8 mouse cellular contexts compared by ENCODE assay signal in genomic region chr5:112548846-112549620, GRCm38 (mm10). TPM values are rescaled to one million over a fixed set of nuclear protein-coding genes. Genes with fewer than 3 reads are reported as not detected.
DNase-seq lines count a peak whose midpoint lies in the region; ATAC-seq and TF ChIP-seq lines count a peak whose summit lies in the region.

No protein-coding gene starts in this region.

- H3K27me3 ChIP-seq in heart, embryonic 12.5 days (replicated peaks): peaks cover 38% of the 10 kb centered on the region

- peak; percentile 36 for DNase-seq in gastrocnemius, postnatal 10 days
- DNase-seq in gastrocnemius, adult 2 months: no peak
- peak; percentile 91 for DNase-seq in brain, embryonic 14.5 days (ENCODE audit: low read depth)
- peak; percentile 39 to 69 for DNase-seq in kidney, postnatal 25 days
- DNase-seq in thymus, postnatal 14 days: no peak
- no peak for DNase-seq in frontal cortex, postnatal 14 days (ENCODE audit: low spot score in 2 of 2)
- no peak for DNase-seq in embryo, embryonic 11 days

- H3K36me3 ChIP-seq in heart, embryonic 12.5 days: no peaks in the 10 kb centered on the region

- H3K27ac ChIP-seq in gastrocnemius, adult 2 months: no peak overlapping the region
- H3K27ac ChIP-seq in heart, embryonic 12.5 days (ENCODE audit: poor library complexity, severe bottlenecking): no peak overlapping the region

- TF ChIP-seq POLR2A in brain, embryonic 14.5 days (IDR thresholded peaks at IDR 0.05; ENCODE audit: borderline replicate concordance, extremely low read depth, insufficient read depth, insufficient read length, poor library complexity, severe bottlenecking): no peak

- H3K4me3 ChIP-seq in gastrocnemius, adult 2 months: no peak overlapping the region
- no peak overlapping the region for H3K4me3 ChIP-seq in heart, embryonic 12.5 days

- no peak overlapping the region for H3K9ac ChIP-seq in heart, embryonic 12.5 days

- no peaks in the 10 kb centered on the region for H3K9me3 ChIP-seq in heart, embryonic 12.5 days (replicated peaks)

- 70% methylated on average over 12 of the region's 12 CpGs for WGBS in heart, embryonic 12.5 days

- H3K4me1 ChIP-seq in heart, embryonic 12.5 days (replicated peaks): no peaks in the 10 kb centered on the region

- intact Hi-C loops in gastrocnemius, adult 2 months (cut with DNase I): no loop called here

- 0 out of 2 replicates have a peak, but pooled peaks have one; percentile 51 for ATAC-seq in heart, embryonic 12.5 days (ENCODE audit: insufficient number of reproducible peaks, low FRiP score)

- TF ChIP-seq CTCF in gastrocnemius, adult 2 months (IDR thresholded peaks at IDR 0.05): no peak
- TF ChIP-seq CTCF in brain, embryonic 14.5 days (IDR thresholded peaks at IDR 0.05; ENCODE audit: borderline replicate concordance, extremely low read depth, insufficient read depth, insufficient read length): no peak

- no peak overlapping the region for H3K4me2 ChIP-seq in heart, embryonic 12.5 days

RNA-seq across cellular contexts. Expression of gene Sez6l, which starts 28.0 kb away (rescaled TPM):
- under 1 TPM; 0.42 to 0.72 TPM for total RNA-seq in gastrocnemius, postnatal 10 days (2021)
- not detected for total RNA-seq in gastrocnemius, adult 2 months (2021)
- polyA plus RNA-seq in brain, embryonic 14.5 days (2012; rRNA removed): 87.9 and 114 TPM in 2 replicates
- polyA plus RNA-seq in heart, embryonic 12.5 days (2016; fragmentation: Nextera tagmentation; extraction: Ambion mirVana): 0.31 and 0.48 TPM in 2 replicates

Comparison
In these comparisons a context has a peak if more than half of its experiments do, and no peak if none do; other contexts are left out.
1. DNase-seq: peak in gastrocnemius, postnatal 10 days (single experiment), brain, embryonic 14.5 days (single experiment) and kidney, postnatal 25 days (2 of 2); none in gastrocnemius, adult 2 months (single experiment), thymus, postnatal 14 days (single experiment), frontal cortex, postnatal 14 days (0 of 2) and embryo, embryonic 11 days (single experiment).